Mouse (Mus musculus) lung, postnatal 25 days (tissue): Measurements from ENCODE around the gene Set.
A peak's percentile ranks its signal among the peaks of the same experiment; 100 is the strongest.
"Not testable (repeated sequence)": the region's sequence is repeated elsewhere in the genome, so short reads cannot be mapped to it uniquely, and the experiment has no call there.

Source experiments
- DNase-seq: peaks from one replicate; pipeline ENCODE4 v3.0.0; 2022; ENCODE audit warnings: low spot score

The Set gene

DNA sequence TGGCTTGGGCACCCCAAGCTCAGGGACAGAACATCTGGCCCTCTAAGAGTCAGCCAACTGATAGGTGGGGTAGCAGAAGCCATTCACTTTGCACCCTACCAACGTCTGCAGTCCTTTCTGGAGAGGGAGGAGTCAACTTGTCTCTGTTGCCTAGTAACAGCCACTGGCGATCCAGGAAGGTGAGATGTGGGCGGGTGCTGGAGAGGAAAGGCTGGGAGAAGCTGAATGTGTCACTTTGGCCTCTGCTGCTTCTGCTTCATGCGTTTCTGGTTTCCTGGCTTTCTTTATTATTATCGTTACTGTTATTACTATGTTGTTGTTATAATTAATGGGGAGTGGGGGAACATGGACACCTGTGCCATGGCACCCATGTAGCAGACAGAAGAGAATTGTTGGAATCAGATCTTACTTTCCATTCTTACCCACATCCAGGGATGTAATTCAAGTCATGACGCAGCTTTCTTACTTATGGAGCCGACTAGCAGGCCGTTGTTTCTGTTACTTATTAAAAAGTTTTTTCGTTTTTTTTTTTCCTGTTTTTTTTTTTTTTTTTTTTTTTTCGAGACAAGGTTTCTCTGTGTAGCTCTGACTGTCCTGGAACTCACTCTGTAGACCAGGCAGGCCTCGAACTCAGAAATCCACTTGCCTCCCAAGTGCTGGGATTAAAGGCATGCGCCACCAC, at the start of gene Set:
Gene Set (plus strand): TSS at position 156 of the 682 bp plus-strand sequence.
- DNase-seq, result no peak

DNA sequence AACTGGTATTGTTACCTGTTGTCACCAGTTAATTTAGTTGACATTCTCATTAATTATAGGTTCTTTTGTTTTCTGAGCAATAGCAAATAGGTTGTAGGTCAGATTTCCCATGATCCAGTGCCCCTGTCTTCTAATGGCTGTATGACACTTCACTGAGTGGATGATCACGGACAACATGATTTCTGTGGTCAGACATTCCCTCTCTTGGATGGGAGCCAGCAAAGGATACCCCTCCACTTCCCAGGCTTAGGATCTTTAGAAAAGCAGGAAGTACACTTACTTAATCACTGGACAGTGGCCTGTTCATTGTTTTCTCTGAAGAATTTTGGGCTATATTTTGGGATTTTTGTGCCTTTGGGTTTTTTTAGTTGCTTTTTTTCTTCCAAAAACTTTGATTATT, 48.1 kb upstream of the Set start:
- no peak for DNase-seq

DNA sequence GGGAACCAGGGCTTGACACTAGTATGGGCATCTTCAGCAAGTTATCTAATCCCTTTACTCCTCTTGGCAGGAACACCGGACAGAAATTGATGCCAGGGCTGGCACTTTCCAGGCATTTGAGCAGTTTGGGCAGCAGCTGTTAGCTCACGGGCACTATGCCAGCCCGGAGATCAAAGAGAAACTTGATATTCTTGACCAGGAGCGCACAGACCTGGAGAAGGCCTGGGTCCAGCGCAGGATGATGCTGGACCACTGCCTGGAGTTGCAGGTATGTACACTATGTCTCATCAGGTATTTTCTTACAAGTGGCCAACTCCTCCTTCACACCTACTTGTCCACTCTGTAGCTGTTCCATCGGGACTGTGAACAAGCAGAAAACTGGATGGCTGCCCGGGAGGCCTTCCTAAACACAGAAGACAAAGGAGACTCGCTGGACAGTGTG, 46.3 kb upstream of the Set start:
- DNase-seq, result peak; percentile 51

DNA sequence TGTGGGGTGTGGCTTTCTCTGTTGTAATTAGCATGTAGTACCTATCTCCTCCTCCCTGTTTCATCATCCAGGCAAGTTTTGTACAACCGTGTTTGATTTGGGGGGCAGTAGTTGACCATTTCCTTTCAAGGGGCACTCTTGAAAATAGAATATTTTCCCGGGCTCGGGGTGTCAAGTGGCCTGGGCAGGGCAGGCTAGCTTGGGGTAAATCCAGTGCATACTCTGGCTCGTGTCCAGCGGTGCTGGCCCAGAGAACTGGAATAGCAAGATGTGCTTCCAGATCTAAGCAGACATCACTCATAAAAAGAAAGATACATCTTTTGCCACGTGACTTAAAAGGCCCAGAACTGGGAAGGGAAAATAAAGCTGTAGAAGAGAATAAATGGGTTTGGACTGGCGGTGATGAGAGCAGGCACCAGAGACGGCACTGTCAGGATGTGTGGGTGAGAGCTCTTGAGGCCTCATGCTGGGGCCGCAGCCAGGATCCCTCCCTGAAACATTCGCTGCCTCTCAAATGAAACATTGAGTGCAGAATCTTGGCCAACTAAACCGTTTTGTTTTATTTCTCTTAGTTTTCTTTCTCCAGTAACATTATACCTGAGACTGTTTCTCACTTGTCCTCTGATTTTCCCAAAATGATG, 42.7 kb upstream of the Set start:
- DNase-seq, result peak; percentile 68

DNA sequence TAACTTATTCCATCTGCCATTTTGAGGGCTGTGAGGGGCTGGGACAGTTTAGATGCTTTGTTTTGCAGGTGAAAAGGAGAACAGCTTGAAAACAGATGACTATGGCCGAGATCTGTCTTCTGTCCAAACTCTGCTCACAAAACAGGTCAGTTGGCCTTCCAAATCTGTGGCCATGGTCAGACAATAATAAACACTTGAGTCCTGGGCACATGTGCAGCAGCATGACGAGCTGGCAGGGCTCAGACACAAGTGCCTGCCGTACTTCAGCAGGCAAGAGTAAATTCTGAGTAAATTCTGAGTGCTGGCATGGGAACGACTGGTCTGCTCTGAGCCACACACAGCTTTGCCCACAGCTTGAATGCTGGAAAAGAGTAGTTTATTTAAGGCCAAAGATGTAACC, 31.7 kb upstream of the Set start:
- DNase-seq, result no peak

DNA sequence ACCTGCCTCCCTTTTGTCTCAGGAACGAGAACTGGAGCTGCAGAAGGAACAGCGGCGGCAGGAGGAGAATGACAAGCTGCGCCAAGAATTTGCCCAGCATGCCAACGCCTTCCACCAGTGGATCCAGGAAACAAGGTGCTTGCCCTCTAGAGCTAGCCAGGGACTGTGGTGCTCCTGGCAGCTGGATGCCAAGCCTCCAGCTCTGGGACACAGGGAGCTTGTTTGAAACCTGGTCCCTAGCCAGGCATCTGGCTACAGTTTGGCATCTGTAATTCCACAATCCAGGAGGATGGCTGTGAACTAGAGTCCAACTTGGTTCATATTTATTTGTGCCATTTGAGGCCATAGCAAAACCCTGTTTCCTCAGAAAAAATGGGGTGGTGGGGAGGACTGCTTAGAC, 30.2 kb upstream of the Set start:
- no peak for DNase-seq

DNA sequence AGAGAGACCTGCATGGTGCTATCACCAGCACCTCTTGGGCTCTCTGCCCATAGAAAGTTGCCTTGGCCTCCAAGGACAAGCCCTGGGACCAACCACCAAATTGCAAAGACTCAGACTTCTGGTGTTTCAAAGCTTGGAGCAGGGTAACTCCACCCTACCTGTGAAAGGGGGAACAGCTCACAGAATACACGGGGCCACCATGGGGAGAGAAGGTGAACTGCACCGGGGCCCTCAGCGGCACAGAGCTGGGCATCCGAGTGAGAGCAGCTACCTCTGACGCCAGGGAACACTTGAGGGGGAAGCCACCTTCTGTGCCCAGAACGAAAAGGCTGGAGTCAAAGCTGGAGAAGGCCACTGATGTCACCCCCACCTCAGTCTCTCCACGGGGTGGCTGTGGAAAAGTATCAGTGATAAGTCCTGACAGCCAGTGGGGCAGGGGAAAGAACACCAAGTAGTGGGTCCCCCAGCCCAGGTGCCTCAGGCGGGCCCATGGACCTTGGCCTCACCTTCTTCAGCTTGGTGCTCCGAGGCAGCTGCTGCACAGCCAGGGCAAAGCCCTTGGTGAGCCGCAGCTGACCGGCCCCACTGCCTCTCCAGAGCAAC, 24.8 kb upstream of the Set start:
- no peak for DNase-seq

DNA sequence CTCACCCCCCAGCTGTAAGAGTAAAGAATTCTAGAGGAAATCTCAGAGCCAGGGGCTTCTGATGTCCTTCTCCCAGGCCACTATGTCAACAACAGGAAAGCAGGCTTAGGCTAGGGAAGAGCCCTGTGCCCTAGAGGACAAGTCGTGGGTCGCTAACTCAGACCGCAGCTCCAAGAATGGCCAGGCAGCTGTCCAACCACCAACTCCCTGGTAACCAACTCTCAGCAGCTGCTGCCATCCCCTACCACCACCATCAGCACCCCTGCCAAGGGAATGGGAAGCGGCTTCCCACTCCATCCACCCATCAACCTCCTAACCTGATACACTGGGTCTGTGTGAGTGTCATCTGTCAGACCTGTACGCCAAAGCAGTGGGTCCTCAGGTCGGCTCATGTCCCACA, 24.2 kb upstream of the Set start:
- DNase-seq, result no peak

DNA sequence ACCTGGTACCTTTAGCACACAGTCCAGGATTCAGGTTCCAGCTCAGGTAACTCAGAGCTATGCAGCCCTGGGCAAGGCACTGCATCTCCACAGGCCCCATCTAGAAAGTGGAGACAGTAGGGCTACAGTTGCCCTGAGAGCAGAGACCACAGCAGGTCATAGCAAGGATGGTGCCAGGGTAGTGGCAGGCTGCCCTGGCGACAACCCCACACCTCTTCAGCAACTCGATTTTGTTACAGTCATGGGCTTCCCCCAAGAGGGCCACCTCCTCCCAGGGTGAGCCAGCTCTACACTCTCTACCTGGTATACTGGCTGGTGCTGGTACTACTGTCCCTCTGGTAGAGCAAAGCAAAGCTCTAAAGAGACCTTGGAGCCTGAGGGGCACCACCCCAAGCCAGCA, 19.4 kb upstream of the Set start:
- DNase-seq, result no peak

DNA sequence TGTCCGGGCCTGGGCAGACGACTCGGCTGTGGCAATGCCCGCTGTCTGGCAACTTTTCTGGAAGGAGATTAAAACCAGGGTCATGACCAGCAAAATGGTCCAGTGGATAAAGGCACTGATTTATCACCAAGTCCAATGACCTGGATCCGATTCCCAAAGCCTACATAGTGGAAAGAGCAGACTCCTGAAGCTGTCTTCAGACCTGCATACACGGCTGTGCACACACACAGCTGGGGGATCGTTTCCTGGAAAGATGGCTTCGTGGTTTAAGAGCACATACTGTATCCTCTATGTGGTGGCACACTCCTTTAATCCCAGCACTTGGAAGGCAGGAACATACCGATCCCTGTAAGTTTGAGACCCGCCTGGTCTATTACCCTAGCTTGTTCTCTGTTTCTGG, 18.8 kb upstream of the Set start:
- no peak for DNase-seq

DNA sequence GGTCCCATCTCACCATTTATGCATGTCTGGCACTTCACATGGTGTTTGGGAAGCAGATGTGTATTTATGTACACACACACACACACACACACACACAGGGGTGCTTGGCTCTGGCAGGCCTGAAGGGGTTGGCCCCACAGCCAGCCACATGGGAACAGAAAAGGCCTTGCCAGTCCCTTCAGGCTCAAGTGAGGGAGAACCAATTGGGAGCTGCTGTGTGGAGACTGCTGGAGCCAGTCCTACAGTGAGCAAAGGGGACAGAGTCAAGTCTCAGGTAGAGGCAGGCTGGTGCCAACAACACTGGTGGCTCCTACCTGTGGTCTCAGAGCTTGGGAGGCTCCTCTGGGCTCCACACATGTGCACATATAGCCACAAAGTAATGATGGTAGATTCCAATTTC, 17.5 kb upstream of the Set start:
- no peak for DNase-seq

DNA sequence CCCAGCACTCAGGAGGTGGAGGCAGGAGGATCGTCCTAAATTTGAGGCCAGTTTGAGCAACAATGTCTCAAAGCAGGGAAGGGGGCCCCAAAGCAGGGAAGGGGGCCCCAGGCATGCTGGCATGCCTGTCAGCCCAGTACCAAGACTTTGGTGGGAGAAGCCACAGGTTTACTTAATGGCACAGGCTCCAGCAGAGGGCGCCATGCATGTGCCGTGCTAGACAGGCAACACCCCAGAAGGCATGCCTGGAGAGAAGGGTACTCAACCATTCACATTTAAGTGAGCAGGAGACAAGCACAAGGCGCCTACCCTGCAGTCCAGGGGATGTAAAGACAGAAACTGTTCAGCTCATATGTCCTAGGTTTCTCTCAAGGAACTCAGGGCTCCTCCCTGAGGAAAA, 14.7 kb upstream of the Set start:
- peak; percentile 82 for DNase-seq

DNA sequence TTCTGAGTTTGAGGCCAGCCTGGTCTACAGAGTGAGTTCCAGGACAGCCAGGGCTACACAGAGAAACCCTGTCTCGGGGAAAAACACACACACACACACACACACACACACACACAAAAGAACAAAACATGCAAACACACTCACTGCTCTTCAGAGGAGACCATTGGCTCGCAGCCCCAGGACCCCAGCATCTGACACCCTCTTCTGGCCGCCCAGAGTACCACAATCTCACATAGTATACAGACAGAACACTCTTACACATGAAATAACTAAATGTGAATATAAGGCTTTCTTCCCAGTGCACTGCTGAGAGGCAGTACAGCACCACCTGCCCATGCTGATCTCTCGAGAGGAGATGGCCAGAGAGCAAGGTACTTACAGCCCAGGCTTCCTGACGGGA, 12.6 kb upstream of the Set start:
- no peak for DNase-seq

DNA sequence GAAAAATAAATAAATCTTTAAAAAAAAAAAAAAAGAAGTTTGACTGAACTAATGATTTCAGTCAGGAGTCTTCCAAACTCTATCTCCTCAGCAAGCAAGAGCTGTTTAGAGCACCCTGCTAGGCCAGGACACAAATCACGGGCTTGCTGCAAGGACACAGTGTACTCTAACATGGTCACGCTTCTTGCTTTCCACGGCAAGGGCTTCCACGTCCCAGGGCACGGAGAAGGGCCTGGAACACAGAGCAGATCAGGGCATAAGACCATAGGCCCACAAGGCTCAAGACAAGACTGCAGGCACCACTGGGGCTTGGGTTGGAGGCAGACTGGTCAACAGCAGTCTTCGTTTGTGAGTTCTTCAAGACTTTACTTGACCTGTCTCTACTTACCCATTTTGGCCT, 10.1 kb upstream of the Set start:
- DNase-seq, result no peak

DNA sequence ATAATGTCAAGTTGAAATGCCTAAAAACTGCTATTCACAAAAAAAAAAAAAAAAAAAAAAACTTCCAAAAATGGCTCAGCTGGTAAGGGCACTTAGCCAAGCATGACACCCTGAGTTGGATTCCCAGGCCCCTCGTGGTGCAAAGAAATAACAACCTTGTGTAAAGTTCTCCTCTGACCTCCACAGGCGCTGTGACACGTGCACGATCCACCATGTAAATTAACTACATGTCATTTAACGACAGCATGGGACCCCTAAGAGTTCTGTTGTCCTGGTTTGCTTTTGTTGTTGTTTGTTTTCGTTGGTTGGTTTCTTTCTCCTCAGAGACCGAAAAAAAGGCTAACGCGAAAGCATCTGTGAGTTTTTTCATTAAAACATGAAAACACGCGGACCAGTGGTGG, 9.1 kb upstream of the Set start:
- DNase-seq, result no peak

DNA sequence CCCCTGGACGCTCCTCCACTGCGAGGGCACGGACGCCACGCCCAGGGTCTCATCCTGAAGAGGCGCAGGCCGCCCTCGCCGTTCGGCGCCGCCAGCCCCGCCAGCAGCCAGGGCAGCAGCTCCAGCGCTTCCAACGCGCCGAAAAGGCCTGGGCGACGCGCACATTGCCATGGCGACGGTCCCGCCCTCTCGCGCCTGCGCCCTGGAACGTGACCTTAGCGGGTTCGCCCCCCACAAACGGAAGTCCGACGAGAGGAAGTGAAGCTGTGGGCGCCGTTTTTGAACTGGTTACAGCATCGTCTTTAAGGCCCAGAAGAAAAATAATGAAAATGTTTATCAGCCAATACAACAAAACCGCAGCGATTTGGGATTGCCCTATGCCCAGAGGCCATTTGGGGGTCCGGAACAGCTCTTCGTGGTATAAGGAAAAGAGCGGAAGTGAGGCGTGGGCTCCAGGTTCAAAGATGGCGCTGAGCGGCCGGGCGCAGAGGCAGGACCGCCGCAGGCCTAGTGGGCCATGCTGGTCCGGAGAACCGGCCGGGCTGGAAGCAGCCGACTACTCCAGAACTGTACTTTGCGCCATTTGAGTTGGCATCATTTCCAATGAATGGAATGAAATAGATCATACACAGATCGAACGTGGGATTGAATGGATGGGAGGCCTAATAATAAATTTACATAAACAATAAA, 8.3 kb upstream of the Set start, which contains the start of gene Wdr34:
Gene Wdr34 (minus strand): TSS at position 183 of the 690 bp plus-strand sequence.
- peak; percentile 98 for DNase-seq

DNA sequence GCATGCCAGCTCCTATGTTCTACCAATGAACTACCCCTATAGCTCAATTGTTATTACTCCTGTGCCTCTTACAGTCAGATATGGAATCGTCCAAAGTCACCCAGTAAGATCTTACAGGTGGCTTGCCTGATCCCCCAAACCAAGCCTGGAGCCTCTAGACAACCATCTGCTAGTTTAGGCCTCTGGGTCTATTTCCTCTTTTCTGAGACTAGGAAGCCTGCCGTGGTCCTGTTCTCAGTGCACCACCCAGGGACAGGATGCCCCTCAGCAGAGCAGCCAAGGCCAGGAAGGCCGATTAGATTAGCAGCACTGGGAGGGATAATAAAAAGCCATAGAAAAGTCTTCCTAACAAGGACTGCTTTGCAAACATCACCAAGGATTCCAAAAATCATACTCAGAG, 7.3 kb upstream of the Set start:
- DNase-seq, result no peak

DNA sequence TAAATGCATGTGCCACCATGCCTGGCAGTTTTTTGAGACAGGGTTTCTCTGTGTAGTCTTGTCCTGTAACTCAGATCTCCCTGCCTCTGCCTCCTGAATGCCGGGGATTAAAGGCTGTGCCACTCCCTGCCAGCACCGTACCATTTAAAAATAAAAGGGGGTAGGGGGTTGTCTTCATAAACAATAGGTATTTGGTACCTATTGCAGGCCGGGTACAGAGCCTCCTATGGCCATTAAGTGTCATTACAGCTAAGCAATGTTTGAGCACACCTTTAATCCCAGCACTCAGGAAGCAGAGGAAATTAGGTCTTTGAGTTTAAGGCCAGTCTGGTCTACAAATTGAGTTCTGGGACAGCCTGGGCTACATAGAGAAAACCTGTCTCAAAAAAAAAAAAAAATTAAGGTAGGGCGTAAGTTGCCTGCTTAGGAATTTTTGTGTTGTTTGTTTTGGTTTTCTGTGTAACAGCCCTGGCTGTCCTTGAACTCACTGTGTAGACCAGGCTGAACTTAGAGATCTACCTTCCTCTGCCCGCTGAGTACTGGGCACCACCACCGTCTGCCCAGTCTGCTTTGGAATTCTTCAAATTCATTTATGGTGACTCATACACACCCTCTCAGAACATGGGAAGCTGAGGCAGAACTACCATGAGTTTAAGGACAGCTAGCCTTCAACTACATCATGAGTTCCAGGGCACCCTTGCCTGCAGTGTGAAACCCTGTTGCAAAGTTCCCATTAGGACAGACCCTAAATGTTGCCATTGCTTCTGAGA, 5.0 kb upstream of the Set start:
- DNase-seq, result no peak

DNA sequence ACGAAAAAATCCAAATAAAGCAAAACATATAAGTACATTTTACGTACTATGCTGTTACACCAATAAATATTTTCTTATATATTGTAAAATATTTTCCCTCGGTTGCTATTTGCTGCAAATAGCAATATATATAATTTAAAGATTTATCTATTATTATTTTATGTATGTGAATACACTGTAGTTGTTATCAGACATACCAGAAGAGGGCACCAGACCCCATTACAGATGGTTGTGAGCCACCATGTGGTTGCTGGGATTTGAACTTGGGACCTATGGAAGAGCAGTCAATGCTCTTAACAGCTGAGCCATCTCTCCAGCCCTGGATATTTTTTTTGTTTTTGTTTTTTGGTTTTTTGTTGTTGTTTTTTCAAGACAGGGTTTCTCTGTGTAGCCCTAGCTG, 1.9 kb upstream of the Set start:
- not testable (repeated sequence) for DNase-seq

DNA sequence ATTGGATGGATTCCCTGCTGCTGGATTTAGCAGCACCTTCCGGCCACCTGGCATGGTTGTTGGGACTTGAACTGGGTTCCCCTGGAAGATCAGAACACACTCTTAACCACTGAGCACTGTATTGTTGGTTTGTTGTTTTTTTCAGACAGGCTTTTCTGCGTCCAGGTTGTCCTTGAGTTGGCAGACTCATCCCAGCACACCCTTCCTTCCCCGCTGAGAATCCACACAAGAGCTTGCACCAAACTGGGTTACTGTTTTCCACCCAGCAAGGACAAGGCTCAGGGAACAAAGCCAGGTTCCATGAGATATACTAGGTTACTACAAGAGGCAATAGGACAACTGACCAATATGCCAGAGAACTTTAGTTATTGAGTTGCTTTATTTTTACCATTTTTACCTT, 442 bp upstream of the Set start:
- DNase-seq, result no peak

DNA sequence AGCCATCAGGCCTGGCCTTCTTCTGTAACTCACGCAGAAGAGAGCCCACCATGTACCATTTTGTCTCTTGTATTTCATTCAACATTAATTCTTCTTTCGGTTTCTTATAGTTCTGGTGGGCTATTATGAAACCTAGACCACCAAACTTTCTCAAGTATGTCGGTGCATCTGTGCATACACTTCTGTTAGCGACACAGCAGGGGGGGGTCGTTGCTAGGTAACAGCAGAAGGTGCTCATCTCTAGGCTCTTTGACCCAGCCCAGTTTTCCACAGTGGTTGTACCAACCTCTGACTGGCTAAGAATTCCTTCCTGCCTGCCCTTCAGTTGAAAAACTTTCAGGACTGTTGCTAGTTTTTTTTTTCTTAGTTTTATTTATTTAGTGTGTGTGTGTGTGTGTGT, 1.2 kb downstream of the Set start:
- DNase-seq, result no peak
